Mouse (Mus musculus): ENCODE results near the gene Prickle1. TPM values are rescaled to one million over a fixed set of nuclear protein-coding genes. Genes with fewer than 3 reads are reported as not detected.

Prickle1 gene
- polyA plus RNA-seq, 1 experiment from 2014 or later, result 15.7 TPM

- no peaks in the 10 kb centered on the region for H3K27me3 ChIP-seq
- DNase-seq (ENCODE audit: low read depth, low spot score) (no peak), ATAC-seq (no peak)
- TF ChIP-seq CTCF (IDR thresholded peaks at IDR 0.05), result no peak
- CTCF ChIA-PET, result no interaction called here
- POLR2A ChIA-PET, result no interaction called here
- in situ Hi-C loops (cut with MboI; ENCODE audit: low pct_unique_long_range_greater_than_20kb), result no loop called here
Measured at GRCm38 (mm10) chr15:93552169-93552568, 43.5 kb downstream of the Prickle1 start.

GRCm38 (mm10) chr15:93548297-93548696 lies 47.4 kb downstream of the Prickle1 start:
- H3K27me3 ChIP-seq, result no peaks in the 10 kb centered on the region
- ATAC-seq, result no peak
- in situ Hi-C loops (cut with MboI; ENCODE audit: low pct_unique_long_range_greater_than_20kb), result no loop called here
- CTCF ChIA-PET, result no interaction called here
- DNase-seq (ENCODE audit: low read depth, low spot score), result no peak
- POLR2A ChIA-PET, result no interaction called here
- no peak for TF ChIP-seq CTCF (IDR thresholded peaks at IDR 0.05)

GRCm38 (mm10) chr15:93539415-93539814 lies 56.3 kb downstream of the Prickle1 start:
- ChIA-PET CTCF (no interaction called here), POLR2A (no interaction called here)
- H3K27me3 ChIP-seq, result no peaks in the 10 kb centered on the region
- no peak for DNase-seq (ENCODE audit: low read depth, low spot score)
- in situ Hi-C loops (cut with MboI; ENCODE audit: low pct_unique_long_range_greater_than_20kb), result no loop called here
- ATAC-seq, result no peak
- TF ChIP-seq CTCF (IDR thresholded peaks at IDR 0.05), result no peak

GRCm38 (mm10) chr15:93538551-93539205 lies 57.0 kb downstream of the Prickle1 start:
- no peak for ATAC-seq
- ChIA-PET POLR2A (no interaction called here), CTCF (no interaction called here)
- DNase-seq (ENCODE audit: low read depth, low spot score), result no peak
- in situ Hi-C loops (cut with MboI; ENCODE audit: low pct_unique_long_range_greater_than_20kb), result no loop called here
- TF ChIP-seq CTCF (IDR thresholded peaks at IDR 0.05), result no peak
- no peaks in the 10 kb centered on the region for H3K27me3 ChIP-seq

- TF ChIP-seq CTCF (IDR thresholded peaks at IDR 0.05), result no peak
- ATAC-seq (no peak), DNase-seq (ENCODE audit: low read depth, low spot score) (no peak)
- POLR2A ChIA-PET, result no interaction called here
- no peaks in the 10 kb centered on the region for H3K27me3 ChIP-seq
- in situ Hi-C loops (cut with MboI; ENCODE audit: low pct_unique_long_range_greater_than_20kb), result no loop called here
- CTCF ChIA-PET, result no interaction called here
Measured at GRCm38 (mm10) chr15:93537745-93538144, 57.9 kb downstream of the Prickle1 start.

GRCm38 (mm10) chr15:93536191-93536590 lies 59.5 kb downstream of the Prickle1 start:
- no peaks in the 10 kb centered on the region for H3K27me3 ChIP-seq
- TF ChIP-seq CTCF (IDR thresholded peaks at IDR 0.05), result no peak
- ChIA-PET CTCF (interaction anchor here (0.9 kb wide), 1 partner anchor 39 kb away, joined by 3 read pairs; no protein-coding TSS in a partner anchor), POLR2A (no interaction called here)
- DNase-seq (ENCODE audit: low read depth, low spot score), result no peak
- no peak for ATAC-seq
- in situ Hi-C loops (cut with MboI; ENCODE audit: low pct_unique_long_range_greater_than_20kb), result no loop called here

- no peak for TF ChIP-seq CTCF (IDR thresholded peaks at IDR 0.05)
- ChIA-PET CTCF (no interaction called here), POLR2A (no interaction called here)
- in situ Hi-C loops (cut with MboI; ENCODE audit: low pct_unique_long_range_greater_than_20kb), result no loop called here
- DNase-seq (ENCODE audit: low read depth, low spot score), result no peak
- no peak for ATAC-seq
- no peaks in the 10 kb centered on the region for H3K27me3 ChIP-seq
Measured at GRCm38 (mm10) chr15:93530703-93531032, 65.0 kb downstream of the Prickle1 start.

- ChIA-PET POLR2A (no interaction called here), CTCF (no interaction called here)
- ATAC-seq (no peak), DNase-seq (ENCODE audit: low read depth, low spot score) (no peak)
- in situ Hi-C loops (cut with MboI; ENCODE audit: low pct_unique_long_range_greater_than_20kb), result no loop called here
- H3K27me3 ChIP-seq, result no peaks in the 10 kb centered on the region
- no peak for TF ChIP-seq CTCF (IDR thresholded peaks at IDR 0.05)
Measured at GRCm38 (mm10) chr15:93529831-93530702, 65.6 kb downstream of the Prickle1 start.

- POLR2A ChIA-PET, result no interaction called here
- in situ Hi-C loops (cut with MboI; ENCODE audit: low pct_unique_long_range_greater_than_20kb), result no loop called here
- no peak for ATAC-seq
- no peak for TF ChIP-seq CTCF (IDR thresholded peaks at IDR 0.05)
- CTCF ChIA-PET, result no interaction called here
- H3K27me3 ChIP-seq, result no peaks in the 10 kb centered on the region
- DNase-seq (ENCODE audit: low read depth, low spot score), result no peak
Measured at GRCm38 (mm10) chr15:93525305-93525917, 70.3 kb downstream of the Prickle1 start.

- in situ Hi-C loops (cut with MboI; ENCODE audit: low pct_unique_long_range_greater_than_20kb), result no loop called here
- ChIA-PET CTCF (interaction anchor here (1.3 to 1.8 kb wide), 2 partner anchors 13 to 48 kb away, joined by 3 to 5 read pairs; no protein-coding TSS in a partner anchor), POLR2A (no interaction called here)
- ATAC-seq (no peak), DNase-seq (ENCODE audit: low read depth, low spot score) (no peak)
- H3K27me3 ChIP-seq, result no peaks in the 10 kb centered on the region
- TF ChIP-seq CTCF (IDR thresholded peaks at IDR 0.05), result no peak
Measured at GRCm38 (mm10) chr15:93521787-93522180, 73.9 kb downstream of the Prickle1 start.

Data from Patski (cell line).